In the genomic region with DNA sequence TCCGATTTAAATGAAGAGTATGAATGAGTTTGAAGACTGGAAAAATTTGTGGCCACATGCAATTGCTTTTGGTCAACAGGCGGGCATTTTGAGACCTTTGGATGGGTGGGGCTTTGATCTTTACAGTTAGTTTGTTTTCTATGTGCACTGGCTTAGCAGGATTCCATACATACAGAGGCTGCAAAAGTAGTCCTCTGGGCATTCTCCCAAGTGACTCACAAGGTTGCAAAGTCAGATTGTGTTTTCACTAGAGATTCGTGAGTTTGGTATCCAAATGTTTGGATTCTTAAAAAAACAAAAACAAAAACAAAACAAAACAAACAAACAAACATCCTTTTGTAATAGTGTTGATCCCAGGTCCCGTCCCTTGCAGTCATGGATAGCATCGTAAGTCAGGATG, we compare ENCODE assay signal across 13 mouse cellular contexts. TPM values are rescaled to one million over a fixed set of nuclear protein-coding genes. Genes with fewer than 3 reads are reported as not detected.
"Had no signal": no experiment of that assay in that cellular context is flagged by ENCODE, and none has a peak within 500 bp of the region (broad histone marks: within the 10 kb centered on the region; RNA-seq: fewer than 3 reads in every experiment).

No protein-coding gene starts in this region.

- H3K4me1 ChIP-seq: liver, embryonic 13.5 days; midbrain, embryonic 13.5 days had no signal

- H3K4me3 ChIP-seq: layer of hippocampus, adult 2 months; limb, embryonic 12.5 days; liver, embryonic 13.5 days; midbrain, embryonic 13.5 days had no signal

- H3K9me3 ChIP-seq: liver, embryonic 13.5 days; midbrain, embryonic 13.5 days had no signal

- DNase-seq: kidney, postnatal 10 days; kidney, postnatal 4 days; liver; liver, embryonic 13.5 days; liver, postnatal 0 days; lung, postnatal 36 days; right cerebral cortex, adult 18-20 months; right cerebral cortex, postnatal 25 days; thymus, postnatal 4 days had no signal

- H3K27me3 ChIP-seq: limb, embryonic 12.5 days; liver, embryonic 13.5 days; midbrain, embryonic 13.5 days had no signal

- H3K36me3 ChIP-seq: liver, embryonic 13.5 days; midbrain, embryonic 13.5 days had no signal

- H3K27ac ChIP-seq: layer of hippocampus, adult 2 months; limb, embryonic 12.5 days; liver, embryonic 13.5 days; midbrain, embryonic 13.5 days had no signal

- H3K9ac ChIP-seq: limb, embryonic 12.5 days; liver, embryonic 13.5 days; liver, postnatal 0 days; midbrain, embryonic 13.5 days had no signal

- ATAC-seq: liver, postnatal 0 days; midbrain, embryonic 13.5 days had no signal

- H3K4me2 ChIP-seq: limb, embryonic 12.5 days; liver, embryonic 13.5 days; midbrain, embryonic 13.5 days had no signal

RNA-seq across cellular contexts. Expression of a gene that starts 7.7 kb away (rescaled TPM):
- total RNA-seq: megakaryocyte progenitor cell, adult 5-6 weeks had no signal
